Mouse (Mus musculus): ENCODE measurements at regions not wholly inside any gene's neighbourhood (a gene's known extent, or its start where the extent isn't known, plus 50 kb on each side); places are given as distances from the start of the nearest gene placed in this dataset.
"Not testable (repeated sequence)": the region's sequence is repeated elsewhere in the genome, so short reads cannot be mapped to it uniquely, and the experiment has no call there.

DNA sequence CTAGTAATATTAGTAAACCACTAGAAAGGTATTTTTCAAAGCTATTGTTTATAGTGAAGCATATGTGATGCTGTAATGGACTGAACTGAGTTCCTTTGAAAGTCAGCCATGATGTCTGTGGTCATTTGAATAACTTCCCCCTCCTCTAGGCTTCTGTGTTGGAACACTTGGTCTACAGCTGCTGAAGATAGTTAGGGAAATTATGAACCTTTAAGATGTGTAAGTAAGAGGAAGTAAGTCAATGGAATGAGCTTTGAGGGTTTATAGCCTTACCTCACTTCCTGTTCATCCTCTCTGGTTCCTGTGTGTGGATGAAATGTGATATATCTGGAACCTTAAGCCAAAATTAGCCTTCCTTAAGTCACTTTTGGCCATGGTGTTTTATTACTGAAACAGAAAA lies 145.7 kb upstream of the Tmem229a start:
- intact Hi-C loops (cut with DNase I), result no loop called here
- DNase-seq (ENCODE audit: extremely low spot score in 1 of 2, low spot score in 2 of 2), result no peak

DNA sequence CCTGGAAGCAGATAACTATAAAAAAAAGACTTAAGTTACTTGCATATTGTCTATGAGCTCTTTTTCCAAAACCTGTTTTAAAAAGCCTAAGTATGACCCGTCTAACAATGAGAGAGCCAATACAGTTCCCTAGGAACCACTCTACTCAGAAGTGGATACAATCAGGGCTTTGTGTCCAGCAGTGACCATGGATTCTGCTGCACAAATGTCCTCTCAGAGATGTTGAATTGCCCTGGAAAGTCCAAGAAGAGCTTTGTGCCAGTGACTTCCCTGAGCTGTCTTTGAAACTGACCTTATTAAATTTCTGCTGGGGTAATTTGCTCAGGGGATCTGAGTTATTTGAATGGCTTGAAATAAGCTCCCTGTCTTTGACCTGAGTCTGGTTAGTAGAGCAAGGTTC lies 131.1 kb upstream of the Tmem229a start:
- intact Hi-C loops (cut with DNase I), result no loop called here
- DNase-seq (ENCODE audit: extremely low spot score in 1 of 2, low spot score in 2 of 2), result peak in 1 of 2 experiments; percentile 13

DNA sequence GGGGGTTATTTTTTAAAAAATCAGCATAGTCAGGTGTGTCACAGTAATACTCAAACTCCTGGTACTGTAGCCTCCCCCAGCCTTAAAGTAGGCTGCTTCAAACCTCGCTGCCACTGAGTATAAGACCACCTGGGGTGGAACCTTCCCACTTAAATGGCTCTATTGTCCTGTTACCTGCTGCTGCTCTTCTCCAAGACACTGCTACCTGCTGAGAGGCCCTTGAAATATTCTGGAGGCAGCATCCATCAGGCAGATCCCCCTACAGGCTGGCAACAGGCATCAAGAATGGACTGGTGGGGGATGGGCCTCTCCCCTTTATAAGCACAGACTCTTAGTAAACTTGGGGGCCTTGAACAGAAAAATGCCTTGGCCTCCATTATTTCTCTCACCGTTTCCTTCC lies 129.8 kb upstream of the Tmem229a start:
- DNase-seq (ENCODE audit: extremely low spot score in 1 of 2, low spot score in 2 of 2), result no peak
- intact Hi-C loops (cut with DNase I), result no loop called here

DNA sequence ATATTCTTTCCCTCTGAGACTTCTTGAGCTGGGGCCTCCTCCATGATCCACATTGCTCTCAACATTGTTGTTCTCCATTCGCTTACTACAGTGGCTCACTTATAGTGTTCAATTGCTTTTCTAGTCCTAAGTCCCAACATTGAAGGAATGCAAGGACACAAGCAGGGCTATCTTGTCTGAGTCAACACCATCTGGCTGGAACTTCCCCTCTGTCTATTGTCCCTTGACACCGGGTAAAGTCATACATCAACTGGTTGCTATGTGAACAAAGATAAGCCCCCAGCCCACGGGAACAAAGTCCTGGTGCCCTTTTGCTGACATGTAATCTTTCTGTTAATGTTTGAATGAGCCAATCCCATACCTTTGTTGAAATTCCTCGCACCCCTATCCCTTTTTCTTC lies 129.2 kb upstream of the Tmem229a start:
- not testable (repeated sequence) for DNase-seq (ENCODE audit: extremely low spot score in 1 of 2, low spot score in 2 of 2)

DNA sequence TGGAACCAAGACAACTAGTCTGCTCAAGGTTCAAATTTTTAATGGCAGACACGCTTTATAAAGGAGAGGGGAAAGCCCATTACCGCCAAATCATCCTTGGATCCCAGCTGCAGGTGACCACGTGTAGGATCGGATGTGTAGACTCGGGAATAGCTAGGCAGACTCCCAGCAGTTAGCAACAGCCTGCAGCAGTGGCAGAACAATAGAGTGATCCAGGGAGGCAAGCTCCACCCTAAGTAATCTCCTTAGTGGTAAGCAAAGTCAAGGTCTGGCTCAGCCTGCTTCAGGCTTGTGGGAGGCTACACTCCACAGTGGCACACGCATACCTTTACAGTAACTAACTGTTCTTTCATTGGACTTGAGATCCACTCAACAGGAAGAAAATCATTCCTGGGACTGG lies 109.8 kb upstream of the Tmem229a start:
- DNase-seq (ENCODE audit: extremely low spot score in 1 of 2, low spot score in 2 of 2), result no peak
- intact Hi-C loops (cut with DNase I), result no loop called here

More for the DNA sequence above, 129.2 kb upstream of the Tmem229a start:
- intact Hi-C loops (cut with DNase I), result not testable (repeated sequence)

DNA sequence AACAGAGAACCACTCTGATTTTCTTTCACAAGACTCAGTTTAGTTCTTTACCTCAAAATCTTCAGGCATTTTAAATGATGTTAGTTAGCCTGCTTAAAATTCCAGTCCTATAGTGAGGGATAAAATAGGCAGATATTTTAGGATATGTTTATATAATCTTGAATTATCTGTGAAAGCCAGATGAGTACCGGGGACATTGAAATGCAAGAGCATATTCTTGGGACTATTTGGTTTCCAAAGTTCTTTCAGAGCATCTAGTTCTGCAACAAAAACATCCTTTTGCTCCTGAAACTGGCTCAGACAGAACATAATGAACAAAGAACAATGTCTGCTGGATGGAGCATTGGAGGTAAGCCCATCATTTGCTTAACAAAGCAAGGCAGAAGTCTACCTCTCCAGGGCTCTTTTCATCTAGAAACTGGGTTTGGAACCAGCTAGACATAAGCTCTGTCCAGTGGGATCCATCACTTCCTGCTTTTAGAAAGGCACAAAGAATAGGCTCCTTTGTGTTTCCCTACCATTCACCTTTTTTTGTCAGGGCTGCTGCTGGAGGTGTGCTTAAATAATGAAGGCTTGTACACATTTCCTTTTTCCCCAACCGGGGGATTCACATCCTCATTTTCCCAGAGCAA lies 76.9 kb upstream of the Tmem229a start:
- intact Hi-C loops (cut with DNase I), result no loop called here
- DNase-seq (ENCODE audit: extremely low spot score in 1 of 2, low spot score in 2 of 2), result no peak

DNA sequence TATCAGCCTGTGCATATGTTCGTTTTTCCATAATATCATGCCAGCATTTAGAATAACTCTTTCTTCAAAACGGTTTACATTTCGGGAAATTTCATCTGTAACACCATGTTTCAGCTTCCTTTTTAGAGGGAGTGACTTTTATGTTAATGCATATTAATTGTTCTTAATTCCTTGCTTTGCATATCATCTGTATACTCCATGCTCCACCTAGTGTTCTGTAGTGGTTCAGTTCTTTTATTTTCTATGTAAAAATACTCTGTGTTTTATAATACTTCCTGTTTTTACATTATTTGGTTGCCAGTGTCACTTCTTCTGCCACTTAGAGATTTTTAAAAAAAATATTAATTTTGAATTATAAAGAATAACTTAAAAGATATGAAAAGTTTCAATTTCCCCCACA lies 70.9 kb upstream of the Tmem229a start:
- DNase-seq (ENCODE audit: extremely low spot score in 1 of 2, low spot score in 2 of 2), result no peak
- intact Hi-C loops (cut with DNase I), result no loop called here

DNA sequence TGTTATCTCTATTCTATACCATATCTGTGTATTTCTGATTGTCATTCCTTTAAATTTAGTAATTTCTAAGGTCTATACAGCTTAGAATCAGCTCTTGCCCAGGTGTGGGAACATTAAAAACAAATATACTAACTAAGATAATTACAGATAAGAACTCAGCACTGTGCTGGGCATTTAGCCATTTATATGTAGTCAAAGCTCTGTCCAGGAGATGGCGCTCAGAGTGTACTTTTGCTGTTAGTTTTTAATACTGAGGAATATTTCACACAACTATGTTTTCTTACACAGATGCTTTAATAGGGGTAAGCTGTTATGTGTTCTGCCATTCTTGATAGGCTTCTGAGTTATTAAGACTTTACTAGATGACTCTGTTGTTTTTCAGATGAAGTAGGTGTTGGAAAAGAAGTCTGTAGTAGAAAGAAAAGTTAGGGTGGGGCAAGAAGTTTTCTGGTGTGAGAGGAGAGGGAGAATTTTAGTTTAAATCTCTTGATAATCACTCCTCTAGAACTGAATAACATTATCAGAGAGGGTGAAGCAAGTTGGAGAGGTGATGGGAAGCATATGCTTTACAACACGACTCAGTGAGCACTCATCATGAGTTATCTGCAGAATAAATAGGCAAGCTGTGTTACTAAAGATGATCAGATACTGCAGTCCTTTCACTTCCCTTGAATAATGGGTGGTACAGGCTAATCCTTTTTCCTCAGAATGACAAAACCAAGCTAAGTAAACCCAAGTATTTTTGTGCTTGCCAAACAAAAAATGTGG lies 64.1 kb upstream of the Tmem229a start:
- peak in 1 of 2 experiments; percentile 26 for DNase-seq (ENCODE audit: extremely low spot score in 1 of 2, low spot score in 2 of 2)
- intact Hi-C loops (cut with DNase I), result loop anchor here (5.0 kb wide), 3 partner anchors 293 to 732 kb away; no protein-coding TSS in a partner anchor

DNA sequence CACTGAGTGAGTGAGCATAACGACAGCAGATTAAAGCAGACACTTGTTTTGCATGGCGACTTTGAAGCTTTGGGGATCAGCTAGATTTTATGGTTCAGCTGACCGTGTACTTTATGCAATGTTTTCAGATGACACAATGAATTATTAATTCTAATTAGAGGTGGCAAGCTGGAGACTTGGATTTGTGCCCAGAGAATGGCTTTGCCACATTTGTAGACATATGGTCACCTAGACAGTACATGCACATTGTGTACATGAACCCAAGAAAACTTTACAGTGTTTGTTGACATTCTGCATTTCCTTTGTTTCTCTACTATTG lies 57.1 kb upstream of the Tmem229a start:
- no peak for DNase-seq (ENCODE audit: extremely low spot score in 1 of 2, low spot score in 2 of 2)
- intact Hi-C loops (cut with DNase I), result no loop called here

DNA sequence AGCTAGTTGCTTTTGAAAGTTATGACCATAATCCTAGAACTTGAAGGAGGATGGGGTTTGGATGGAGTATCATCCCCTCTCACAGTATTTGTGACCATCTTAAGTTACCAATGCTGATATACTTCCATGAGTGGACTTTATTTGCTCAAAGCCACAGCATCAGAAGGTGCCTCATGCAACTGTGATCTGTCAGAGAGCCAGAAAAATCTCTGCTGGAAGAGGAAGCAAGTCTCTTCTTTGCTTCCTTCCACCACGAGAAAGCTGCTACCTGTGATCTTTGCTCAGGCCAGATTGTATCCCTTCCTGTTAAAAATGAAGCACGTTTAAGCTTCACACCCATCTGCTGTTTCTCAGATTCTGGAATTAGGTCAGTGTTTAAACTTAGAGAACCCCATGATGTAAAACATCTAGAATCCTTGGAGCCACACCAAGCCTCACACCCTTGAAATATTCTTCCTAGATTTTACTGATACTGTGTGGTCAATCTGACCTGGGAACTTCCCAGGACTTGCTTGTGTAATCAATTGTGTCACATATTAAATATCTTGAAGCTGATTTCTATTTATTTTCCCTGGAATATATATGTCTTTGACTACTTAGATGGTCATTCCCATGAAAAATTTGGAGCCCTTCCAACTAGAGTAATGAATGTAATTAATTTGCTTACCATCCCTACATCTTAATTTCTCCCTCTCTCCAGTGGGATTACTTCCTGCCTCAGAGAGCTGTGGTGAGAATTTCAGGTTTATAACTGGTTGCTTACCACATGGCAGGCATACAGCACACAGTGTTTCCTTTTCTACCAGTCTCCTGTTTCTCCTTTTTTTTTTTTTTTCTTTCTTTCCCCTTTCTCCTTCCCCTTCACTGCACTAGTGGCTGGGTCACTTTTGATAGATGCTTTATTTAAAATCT lies 56.5 kb upstream of the Tmem229a start:
- DNase-seq (ENCODE audit: extremely low spot score in 1 of 2, low spot score in 2 of 2), result no peak
- intact Hi-C loops (cut with DNase I), result no loop called here

DNA sequence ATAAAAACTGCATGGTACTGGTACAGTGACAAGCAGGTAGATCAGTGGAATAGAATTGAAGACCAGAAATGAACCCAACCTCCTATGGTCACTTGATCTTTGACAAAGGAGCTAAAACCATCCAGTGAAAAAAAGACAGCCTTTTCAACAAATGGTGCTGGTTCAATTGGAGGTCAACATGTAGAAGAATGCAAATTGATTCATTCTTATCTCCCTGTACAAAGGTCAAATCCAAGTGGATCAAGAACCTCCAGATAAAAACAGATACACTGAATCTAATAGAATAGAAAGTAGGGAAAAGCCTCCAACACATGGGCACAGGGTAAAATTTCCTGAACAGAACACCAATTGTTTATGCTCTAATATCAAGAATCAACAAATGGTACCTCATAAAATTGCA lies 52.8 kb upstream of the Tmem229a start:
- DNase-seq (ENCODE audit: extremely low spot score in 1 of 2, low spot score in 2 of 2); intact Hi-C loops (cut with DNase I): not testable (repeated sequence)

All from left cerebral cortex, postnatal 10 days (tissue).